Mouse (Mus musculus) adrenal gland, adult (tissue): Measurements from ENCODE around the gene Bbs9.

Source experiments
- DNase-seq, 2 experiments: peaks; one replicate each; pipeline ENCODE4 v3.0.0; 2022 to 2023; ENCODE audit warnings: low spot score in 1 of 2; ENCODE audit not compliant: inconsistent age in 2 of 2

Bbs9 gene

GRCm38 (mm10) chr9:22788423-22788822, 312.9 kb downstream of the Bbs9 start:
- no peak for DNase-seq

- no peak for DNase-seq
These were observed 313.3 kb downstream of the Bbs9 start for GRCm38 (mm10) chr9:22788850-22789249.

- no peak for DNase-seq
These were observed 314.1 kb downstream of the Bbs9 start for GRCm38 (mm10) chr9:22789380-22790168.

- no peak for DNase-seq
These were observed 315.7 kb downstream of the Bbs9 start for GRCm38 (mm10) chr9:22791208-22791607.

GRCm38 (mm10) chr9:22791750-22792149, 316.2 kb downstream of the Bbs9 start:
- no peak for DNase-seq

- DNase-seq = no peak
These were observed 318.2 kb downstream of the Bbs9 start for GRCm38 (mm10) chr9:22793698-22794097.

- DNase-seq = peak in 1 of 2 experiments; percentile 34
These were observed 325.2 kb downstream of the Bbs9 start for GRCm38 (mm10) chr9:22800675-22801074.

- no peak for DNase-seq
These were observed 330.5 kb downstream of the Bbs9 start for GRCm38 (mm10) chr9:22805981-22806380.

GRCm38 (mm10) chr9:22806494-22806893, 331.0 kb downstream of the Bbs9 start:
- no peak for DNase-seq

- DNase-seq = no peak
These were observed 332.2 kb downstream of the Bbs9 start for GRCm38 (mm10) chr9:22807693-22808092.

- no peak for DNase-seq
These were observed 334.2 kb downstream of the Bbs9 start for GRCm38 (mm10) chr9:22809621-22810126.

- no peak for DNase-seq
These were observed 334.9 kb downstream of the Bbs9 start for GRCm38 (mm10) chr9:22810454-22810853.

- peak in 1 of 2 experiments; percentile 24 for DNase-seq
These were observed 336.4 kb downstream of the Bbs9 start for GRCm38 (mm10) chr9:22811931-22812330.

GRCm38 (mm10) chr9:22814407-22815092, 339.0 kb downstream of the Bbs9 start:
- no peak for DNase-seq

- DNase-seq = no peak
These were observed 339.6 kb downstream of the Bbs9 start for GRCm38 (mm10) chr9:22815093-22815458.

- DNase-seq = no peak
These were observed 344.0 kb downstream of the Bbs9 start for GRCm38 (mm10) chr9:22819539-22819938.

GRCm38 (mm10) chr9:22820646-22821185, 345.2 kb downstream of the Bbs9 start:
- no peak for DNase-seq

- peak in 1 of 2 experiments; percentile 37 for DNase-seq
These were observed 347.3 kb downstream of the Bbs9 start for GRCm38 (mm10) chr9:22822770-22823169.

GRCm38 (mm10) chr9:22823856-22824255, 348.3 kb downstream of the Bbs9 start:
- no peak for DNase-seq

GRCm38 (mm10) chr9:22824910-22825309, 349.4 kb downstream of the Bbs9 start:
- no peak for DNase-seq

- DNase-seq = no peak
These were observed 351.1 kb downstream of the Bbs9 start for GRCm38 (mm10) chr9:22826571-22826990.
